Mouse (Mus musculus): ENCODE data around the gene Map4k3. TPM values are rescaled to one million over a fixed set of nuclear protein-coding genes. Genes with fewer than 3 reads are reported as not detected.
A peak's percentile ranks its signal among the peaks of the same experiment; 100 is the strongest.

The Map4k3 gene
- total and polyA plus RNA-seq, 2 experiments: 5.6 to 23.6 TPM

GRCm38 (mm10) chr17:80727341-80727951 lies 839 bp downstream of the Map4k3 start:
- TF ChIP-seq CTCF (IDR thresholded peaks at IDR 0.05; ENCODE audit: low read depth, low read length): no peak
- no peak for TF ChIP-seq POLR2A (IDR thresholded peaks at IDR 0.05; ENCODE audit: extremely low read depth, insufficient read depth, low read length)
- no peaks in the 10 kb centered on the region for H3K36me3 ChIP-seq (ENCODE audit: control insufficient read depth, insufficient read depth, low read length)
- peaks cover 5% of the 10 kb centered on the region for H3K4me1 ChIP-seq (ENCODE audit: control insufficient read depth, insufficient read depth, low read length)
- H3K27ac ChIP-seq (replicated peaks; ENCODE audit: insufficient read depth, low read depth, low read length): peak overlapping the region; percentile 97
- H3K4me3 ChIP-seq (ENCODE audit: insufficient read depth, low read depth, low read length): peak overlapping the region; percentile 72
- H3K27me3 ChIP-seq (ENCODE audit: control insufficient read depth, insufficient read depth, low read length): no peaks in the 10 kb centered on the region
- under 1% methylated on average over 52 of the region's 54 CpGs for WGBS
- H3K79me2 ChIP-seq (ENCODE audit: control insufficient read depth, insufficient read depth, low read length): peaks cover 30% of the 10 kb centered on the region; the same call in 1 of the 2 replicates
- peak; percentile 62 for DNase-seq (ENCODE audit: extremely low read depth, low read depth, low spot score)
- peak overlapping the region; percentile 97 for H3K9ac ChIP-seq (ENCODE audit: low read depth, low read length)

GRCm38 (mm10) chr17:80726821-80727220 lies 1.5 kb downstream of the Map4k3 start:
- H3K36me3 ChIP-seq (ENCODE audit: control insufficient read depth, insufficient read depth, low read length): no peaks in the 10 kb centered on the region
- peaks cover 32% of the 10 kb centered on the region; the same call in 1 of the 2 replicates for H3K79me2 ChIP-seq (ENCODE audit: control insufficient read depth, insufficient read depth, low read length)
- no peaks in the 10 kb centered on the region for H3K27me3 ChIP-seq (ENCODE audit: control insufficient read depth, insufficient read depth, low read length)
- DNase-seq (ENCODE audit: extremely low read depth, low read depth, low spot score): peak; percentile 75
- 7% methylated on average over 8 of the region's 8 CpGs for WGBS
- H3K9ac ChIP-seq (ENCODE audit: low read depth, low read length): peak overlapping the region; percentile 29; the same call in 1 of the 2 replicates
- peak overlapping the region; percentile 72 for H3K4me3 ChIP-seq (ENCODE audit: insufficient read depth, low read depth, low read length)
- TF ChIP-seq CTCF (IDR thresholded peaks at IDR 0.05; ENCODE audit: low read depth, low read length): no peak
- TF ChIP-seq POLR2A (IDR thresholded peaks at IDR 0.05; ENCODE audit: extremely low read depth, insufficient read depth, low read length): no peak
- H3K27ac ChIP-seq (replicated peaks; ENCODE audit: insufficient read depth, low read depth, low read length): peak overlapping the region; percentile 21
- peaks cover 5% of the 10 kb centered on the region for H3K4me1 ChIP-seq (ENCODE audit: control insufficient read depth, insufficient read depth, low read length)

- H3K79me2 ChIP-seq (ENCODE audit: control insufficient read depth, insufficient read depth, low read length): peaks cover 56% of the 10 kb centered on the region
- TF ChIP-seq CTCF (IDR thresholded peaks at IDR 0.05; ENCODE audit: low read depth, low read length) (no peak), POLR2A (IDR thresholded peaks at IDR 0.05; ENCODE audit: extremely low read depth, insufficient read depth, low read length) (no peak)
- no peak for DNase-seq (ENCODE audit: extremely low read depth, low read depth, low spot score)
- H3K4me3 ChIP-seq (ENCODE audit: insufficient read depth, low read depth, low read length): no peak overlapping the region
- no peak overlapping the region for H3K27ac ChIP-seq (replicated peaks; ENCODE audit: insufficient read depth, low read depth, low read length)
- no peak overlapping the region for H3K9ac ChIP-seq (ENCODE audit: low read depth, low read length)
- WGBS: 78% methylated on average over 6 of the region's 6 CpGs
- H3K27me3 ChIP-seq (ENCODE audit: control insufficient read depth, insufficient read depth, low read length): no peaks in the 10 kb centered on the region
- peaks cover 8% of the 10 kb centered on the region for H3K4me1 ChIP-seq (ENCODE audit: control insufficient read depth, insufficient read depth, low read length)
- no peaks in the 10 kb centered on the region for H3K36me3 ChIP-seq (ENCODE audit: control insufficient read depth, insufficient read depth, low read length)
Measured at GRCm38 (mm10) chr17:80723092-80723491, 5.2 kb downstream of the Map4k3 start.

- Histone ChIP-seq H3K36me3 (ENCODE audit: control insufficient read depth, insufficient read depth, low read length) (no peaks in the 10 kb centered on the region), H3K27me3 (ENCODE audit: control insufficient read depth, insufficient read depth, low read length) (no peaks in the 10 kb centered on the region), H3K79me2 (ENCODE audit: control insufficient read depth, insufficient read depth, low read length) (peaks cover 61% of the 10 kb centered on the region), H3K27ac (replicated peaks; ENCODE audit: insufficient read depth, low read depth, low read length) (no peak overlapping the region), H3K4me1 (ENCODE audit: control insufficient read depth, insufficient read depth, low read length) (peaks cover 8% of the 10 kb centered on the region), H3K4me3 (ENCODE audit: insufficient read depth, low read depth, low read length) (no peak overlapping the region), H3K9ac (ENCODE audit: low read depth, low read length) (no peak overlapping the region)
- no peak for DNase-seq (ENCODE audit: extremely low read depth, low read depth, low spot score)
- WGBS: 59% methylated on average over 7 of the region's 7 CpGs
- TF ChIP-seq CTCF (IDR thresholded peaks at IDR 0.05; ENCODE audit: low read depth, low read length): no peak
- no peak for TF ChIP-seq POLR2A (IDR thresholded peaks at IDR 0.05; ENCODE audit: extremely low read depth, insufficient read depth, low read length)
Measured at GRCm38 (mm10) chr17:80721670-80722069, 6.6 kb downstream of the Map4k3 start.

GRCm38 (mm10) chr17:80719309-80719708 lies 9.0 kb downstream of the Map4k3 start:
- Histone ChIP-seq H3K79me2 (ENCODE audit: control insufficient read depth, insufficient read depth, low read length) (peaks cover 57% of the 10 kb centered on the region), H3K36me3 (ENCODE audit: control insufficient read depth, insufficient read depth, low read length) (no peaks in the 10 kb centered on the region), H3K27me3 (ENCODE audit: control insufficient read depth, insufficient read depth, low read length) (no peaks in the 10 kb centered on the region), H3K4me1 (ENCODE audit: control insufficient read depth, insufficient read depth, low read length) (peaks cover 3% of the 10 kb centered on the region; the same call in 1 of the 2 replicates), H3K27ac (replicated peaks; ENCODE audit: insufficient read depth, low read depth, low read length) (no peak overlapping the region), H3K4me3 (ENCODE audit: insufficient read depth, low read depth, low read length) (no peak overlapping the region), H3K9ac (ENCODE audit: low read depth, low read length) (no peak overlapping the region)
- no peak for DNase-seq (ENCODE audit: extremely low read depth, low read depth, low spot score)
- TF ChIP-seq POLR2A (IDR thresholded peaks at IDR 0.05; ENCODE audit: extremely low read depth, insufficient read depth, low read length) (no peak), CTCF (IDR thresholded peaks at IDR 0.05; ENCODE audit: low read depth, low read length) (no peak)
- 83% methylated on average over 5 of the region's 5 CpGs for whole genome bisulfite sequencing

- H3K27ac ChIP-seq (replicated peaks; ENCODE audit: insufficient read depth, low read depth, low read length): 0 out of 2 replicates have a peak overlapping the region, but pooled peaks have one; percentile 1
- DNase-seq (ENCODE audit: extremely low read depth, low read depth, low spot score): no peak
Measured at GRCm38 (mm10) chr17:80718243-80718642, 10.0 kb downstream of the Map4k3 start.

More at GRCm38 (mm10) chr17:80718243-80718642, 10.0 kb downstream of the Map4k3 start:
- Histone ChIP-seq H3K9ac (ENCODE audit: low read depth, low read length) (no peak overlapping the region), H3K27me3 (ENCODE audit: control insufficient read depth, insufficient read depth, low read length) (no peaks in the 10 kb centered on the region), H3K4me3 (ENCODE audit: insufficient read depth, low read depth, low read length) (no peak overlapping the region), H3K79me2 (ENCODE audit: control insufficient read depth, insufficient read depth, low read length) (peaks cover 50% of the 10 kb centered on the region), H3K4me1 (ENCODE audit: control insufficient read depth, insufficient read depth, low read length) (peaks cover 6% of the 10 kb centered on the region; the same call in 1 of the 2 replicates), H3K36me3 (ENCODE audit: control insufficient read depth, insufficient read depth, low read length) (no peaks in the 10 kb centered on the region)
- WGBS: 67% methylated on average over 5 of the region's 5 CpGs
- TF ChIP-seq POLR2A (IDR thresholded peaks at IDR 0.05; ENCODE audit: extremely low read depth, insufficient read depth, low read length) (no peak), CTCF (IDR thresholded peaks at IDR 0.05; ENCODE audit: low read depth, low read length) (no peak)

Measured in liver, adult 2 months (tissue).